Mouse (Mus musculus) intestine, embryonic 15.5 days (tissue): ENCODE results near the gene Gm2001. TPM values are rescaled to one million over a fixed set of nuclear protein-coding genes. Genes with fewer than 3 reads are reported as not detected.
"Not testable (repeated sequence)": the region's sequence is repeated elsewhere in the genome, so short reads cannot be mapped to it uniquely, and the experiment has no call there.

Experiments used
- ATAC-seq: fragments of 200-750 bp; cut with Nextera tagmentation; 2 replicates; pipeline ENCODE4 v1.8.0; 2017; ENCODE audit warnings: moderate TSS enrichment, moderate library complexity
- H3K27ac ChIP-seq: fragments of 300-500 bp; sonication (generic); 2 replicates; pipeline ENCODE4 v1.5.1; 2015; ENCODE audit warnings: mild to moderate bottlenecking, inconsistent platforms
- H3K27me3 ChIP-seq: fragments of 300-500 bp; sonication (generic); replicated peaks from 2 replicates; pipeline ENCODE4 v1.6.1; 2015; ENCODE audit warnings: inconsistent platforms
- H3K36me3 ChIP-seq: fragments of 300-500 bp; sonication (generic); 2 replicates; pipeline ENCODE4 v1.6.1; 2015; ENCODE audit warnings: inconsistent platforms
- H3K4me1 ChIP-seq: fragments of 300-500 bp; sonication (generic); replicated peaks from 2 replicates; pipeline ENCODE4 v1.6.1; 2015; ENCODE audit warnings: inconsistent platforms
- H3K4me2 ChIP-seq: fragments of 300-500 bp; sonication (generic); replicated peaks from 2 replicates; pipeline ENCODE4 v1.6.1; 2015; ENCODE audit warnings: mild to moderate bottlenecking, inconsistent platforms
- H3K4me3 ChIP-seq: fragments of 300-500 bp; sonication (generic); replicated peaks from 2 replicates; pipeline ENCODE4 v1.5.1; 2015; ENCODE audit warnings: inconsistent platforms
- H3K9ac ChIP-seq: fragments of 300-500 bp; sonication (generic); 2 replicates; pipeline ENCODE4 v1.6.1; 2015; ENCODE audit warnings: inconsistent platforms
- H3K9me3 ChIP-seq: fragments of 300-500 bp; sonication (generic); 2 replicates; pipeline ENCODE4 v1.6.1; 2016; ENCODE audit warnings: inconsistent platforms
- WGBS: fragments of 180-500 bp; shearing (Covaris S2); methylation state at CpG from one replicate; pipeline ENCODE4 v1.1.7; 2015; 5-methylcytosine and 5-hydroxymethylcytosine counted together
- polyA plus RNA-seq: library from polyadenylated mRNA; unstranded; fragments of >200 nt; fragmentation: Nextera tagmentation; extraction: Ambion mirVana; gene quantifications from 2 replicates; pipeline ENCODE4 v1.2.1, GENCODE M21; 2015

Gene Gm2001
- not detected in 2 replicates for polyA plus RNA-seq

- not testable (repeated sequence) for H3K4me1 ChIP-seq, H3K36me3 ChIP-seq, H3K27me3 ChIP-seq, H3K9me3 ChIP-seq, H3K9ac ChIP-seq, H3K27ac ChIP-seq, H3K4me2 ChIP-seq, ATAC-seq, H3K4me3 ChIP-seq
- WGBS: 74% methylated on average over 2 of the region's 2 CpGs
These were observed at the start of gene Gm2001 for GRCm38 (mm10) chr12:87842239-87842638. TSS of gene Gm2001 (minus strand) at chr12:87842339.

DNA sequence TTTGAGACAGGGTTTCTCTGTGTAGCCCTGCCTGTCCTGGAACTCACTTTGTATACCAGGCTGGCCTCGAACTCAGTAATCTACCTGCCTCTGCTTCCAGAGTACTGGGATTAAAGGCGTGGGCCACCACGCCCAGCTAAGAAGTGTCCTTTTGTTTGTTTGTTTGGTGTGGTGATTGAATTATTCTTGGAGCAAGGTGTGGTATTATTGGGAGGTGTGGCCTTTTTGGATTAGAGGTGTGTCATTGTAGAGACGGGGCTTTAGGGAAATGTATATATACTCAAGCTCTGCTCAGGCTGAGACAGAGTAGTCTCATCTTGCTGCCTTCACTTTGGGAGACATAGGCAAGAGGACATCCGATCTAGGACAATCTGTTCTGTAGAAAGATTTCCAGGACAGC lies 31.6 kb upstream of the Gm2001 start, which contains the start of gene Gm2016:
Gene Gm2016, plus strand, starts transcription at position 301 of the 400 bp plus-strand sequence.
- not testable (repeated sequence) for H3K36me3 ChIP-seq, H3K9me3 ChIP-seq, H3K4me3 ChIP-seq, H3K27ac ChIP-seq, H3K9ac ChIP-seq, ATAC-seq, H3K4me2 ChIP-seq, H3K4me1 ChIP-seq, H3K27me3 ChIP-seq
- WGBS: 79% methylated on average over 5 of the region's 5 CpGs

- H3K27me3 ChIP-seq, H3K4me2 ChIP-seq, H3K9me3 ChIP-seq, H3K36me3 ChIP-seq, ATAC-seq, H3K9ac ChIP-seq, H3K4me3 ChIP-seq, H3K4me1 ChIP-seq, H3K27ac ChIP-seq: not testable (repeated sequence)
- 83% methylated on average over 2 of the region's 2 CpGs for WGBS
These were observed 21.9 kb upstream of the Gm2001 start for GRCm38 (mm10) chr12:87864048-87864447.

DNA sequence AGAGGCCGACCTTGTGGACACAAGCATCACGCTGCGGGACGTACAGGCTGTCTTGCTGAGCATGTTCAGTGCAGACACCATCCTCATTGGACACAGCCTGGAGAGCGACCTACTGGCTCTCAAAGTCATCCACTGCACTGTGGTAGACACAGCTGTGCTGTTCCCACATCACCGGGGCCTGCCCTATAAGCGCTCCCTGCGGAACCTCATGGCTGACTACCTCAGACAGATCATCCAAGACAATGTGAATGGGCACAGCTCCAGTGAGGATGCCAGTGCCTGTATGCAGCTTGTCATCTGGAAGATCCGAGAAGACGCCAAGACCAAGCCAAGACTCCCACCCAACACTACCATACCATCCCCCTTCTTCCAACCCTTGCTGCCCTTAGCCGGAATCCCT lies 21.5 kb upstream of the Gm2001 start:
- ATAC-seq, H3K36me3 ChIP-seq, H3K9ac ChIP-seq, H3K9me3 ChIP-seq, H3K4me2 ChIP-seq, H3K4me3 ChIP-seq, H3K27ac ChIP-seq, H3K27me3 ChIP-seq, H3K4me1 ChIP-seq: not testable (repeated sequence)
- 95% methylated on average over 10 of the region's 11 CpGs for WGBS

DNA sequence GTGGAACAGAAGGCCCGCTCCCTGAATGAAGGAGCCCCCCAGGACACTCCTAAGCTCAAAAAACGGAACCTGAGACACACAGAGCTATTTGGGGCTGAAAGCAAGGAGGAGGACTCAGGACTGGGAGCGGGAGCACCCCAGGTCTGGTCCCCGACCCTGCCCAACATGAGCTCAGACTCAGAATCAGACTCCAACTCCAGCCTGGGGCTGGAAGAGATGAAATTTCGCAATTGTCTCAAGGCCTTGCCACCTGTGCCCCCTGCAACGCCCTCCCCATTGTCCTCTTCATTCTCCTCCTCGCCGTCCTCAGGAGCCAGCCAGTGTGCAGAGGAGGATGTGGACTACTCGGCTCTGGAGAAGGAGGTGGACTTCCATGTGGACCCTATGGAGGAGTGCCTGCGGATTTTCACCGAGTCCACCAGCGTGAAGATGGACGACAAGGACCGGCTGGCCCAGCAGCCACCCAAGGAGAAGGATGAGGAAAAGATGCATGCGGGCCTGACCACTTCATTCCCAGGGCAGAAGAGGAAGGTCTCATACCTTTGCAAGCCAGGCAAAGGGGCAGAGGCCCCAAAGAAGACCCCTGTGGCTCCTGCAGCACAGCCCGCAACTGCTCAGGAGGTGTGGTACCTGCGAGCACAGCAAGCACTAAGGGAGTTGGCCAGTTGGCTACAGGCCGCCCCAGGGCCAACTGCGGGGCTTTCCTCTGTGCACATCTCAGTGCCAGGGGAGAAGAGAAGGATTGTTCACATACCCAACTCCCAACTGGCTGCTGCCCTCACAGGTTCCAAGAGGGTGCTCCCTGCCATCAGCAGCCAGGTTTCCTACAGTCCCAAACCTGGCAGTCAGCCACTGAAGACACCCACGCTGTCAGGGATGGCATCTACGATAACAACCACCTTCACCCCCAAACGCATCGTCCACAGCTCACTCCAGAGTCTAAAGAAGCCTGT lies 19.9 kb upstream of the Gm2001 start:
- not testable (repeated sequence) for H3K4me3 ChIP-seq, ATAC-seq, H3K36me3 ChIP-seq, H3K9ac ChIP-seq, H3K27ac ChIP-seq, H3K4me2 ChIP-seq, H3K27me3 ChIP-seq, H3K4me1 ChIP-seq, H3K9me3 ChIP-seq
- WGBS: 84% methylated on average over 23 of the region's 23 CpGs

- not testable (repeated sequence) for H3K9ac ChIP-seq, ATAC-seq, H3K9me3 ChIP-seq, H3K36me3 ChIP-seq, H3K27ac ChIP-seq, H3K4me2 ChIP-seq, H3K27me3 ChIP-seq, H3K4me3 ChIP-seq, H3K4me1 ChIP-seq
- 81% methylated on average over 1 of the region's 1 CpGs for WGBS
These were observed 13.9 kb upstream of the Gm2001 start for GRCm38 (mm10) chr12:87856067-87856466.

DNA sequence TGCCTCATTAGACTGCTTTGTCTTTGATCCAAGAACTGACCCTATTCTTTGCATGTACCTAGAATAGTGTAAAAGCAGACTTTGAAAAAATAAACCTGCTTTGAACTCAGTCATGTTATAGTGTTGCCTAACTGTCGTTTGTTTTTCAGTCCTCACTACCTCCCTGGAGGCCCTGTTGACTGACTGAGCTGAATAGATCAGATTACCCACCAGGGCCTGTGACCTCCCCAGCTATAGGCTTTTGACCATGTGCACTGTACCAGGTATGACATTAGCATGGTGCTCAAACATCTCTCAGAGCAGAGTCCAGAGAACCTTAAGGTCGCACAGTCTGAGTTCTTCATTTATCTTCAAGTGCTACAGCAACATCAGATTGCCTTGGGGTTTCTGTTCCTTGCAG lies 8.5 kb upstream of the Gm2001 start:
- not testable (repeated sequence) for H3K9me3 ChIP-seq, H3K27ac ChIP-seq, H3K9ac ChIP-seq, H3K27me3 ChIP-seq, ATAC-seq, H3K36me3 ChIP-seq, H3K4me1 ChIP-seq, H3K4me3 ChIP-seq, H3K4me2 ChIP-seq
- WGBS: no CpG with 5 or more reads among the region's 2 CpGs

DNA sequence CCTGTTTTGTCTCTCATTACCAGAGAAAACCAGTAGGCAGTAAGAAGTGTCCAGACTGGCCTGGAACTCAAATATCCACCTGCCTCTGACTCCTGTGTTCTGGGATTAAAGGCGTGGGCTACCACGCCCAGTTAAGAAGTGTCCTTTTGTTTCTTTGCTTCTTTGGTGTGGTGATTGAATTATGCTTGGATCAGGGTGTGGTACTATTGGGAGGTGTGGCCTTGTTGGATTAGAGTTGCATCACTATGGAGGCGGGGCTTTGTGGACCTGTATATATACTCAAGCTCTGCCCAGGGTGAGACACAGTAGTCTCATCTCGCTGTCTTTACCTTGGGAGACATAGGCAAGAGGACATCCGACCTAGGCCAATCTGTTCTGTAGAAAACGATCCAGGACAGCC lies 25.9 kb downstream of the Gm2001 start, which contains the start of gene BB287469:
Gene BB287469, plus strand, starts transcription at position 301 of the 400 bp plus-strand sequence.
- WGBS: 82% methylated on average over 2 of the region's 6 CpGs
- H3K9ac ChIP-seq, H3K27me3 ChIP-seq, H3K4me2 ChIP-seq, H3K27ac ChIP-seq, H3K4me3 ChIP-seq, H3K36me3 ChIP-seq, ATAC-seq, H3K4me1 ChIP-seq, H3K9me3 ChIP-seq: not testable (repeated sequence)

- WGBS: 92% methylated on average over 5 of the region's 5 CpGs
- ATAC-seq, H3K27ac ChIP-seq: not testable (repeated sequence)
These were observed 44.2 kb downstream of the Gm2001 start for GRCm38 (mm10) chr12:87797971-87798370.

DNA sequence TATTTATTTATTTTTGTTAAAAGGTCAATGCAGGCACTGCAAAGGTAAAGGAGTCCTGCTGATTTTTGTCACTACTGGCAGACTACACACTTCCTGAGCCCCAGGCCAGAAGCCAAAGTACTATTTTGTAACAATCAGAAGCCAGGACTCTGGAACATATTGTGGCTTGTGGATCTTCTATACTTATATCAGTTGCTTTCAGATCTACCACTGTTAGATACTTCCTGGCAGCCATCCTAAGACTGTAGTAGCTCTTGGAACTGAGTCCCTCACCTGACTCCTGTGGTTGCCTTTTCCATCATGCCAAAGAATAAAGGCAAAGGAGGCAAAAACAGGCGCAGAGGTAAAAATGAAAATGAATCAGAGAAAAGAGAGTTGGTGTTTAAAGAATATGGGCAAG lies 46.9 kb downstream of the Gm2001 start, which contains the start of gene Gm21936:
Gene Gm21936, plus strand, starts transcription at position 301 of the 400 bp plus-strand sequence.
- H3K27ac ChIP-seq, H3K36me3 ChIP-seq, ATAC-seq, H3K9ac ChIP-seq, H3K4me2 ChIP-seq, H3K27me3 ChIP-seq, H3K4me3 ChIP-seq, H3K4me1 ChIP-seq, H3K9me3 ChIP-seq: not testable (repeated sequence)
- WGBS: 90% methylated on average over 1 of the region's 1 CpGs

More at GRCm38 (mm10) chr12:87797971-87798370, 44.2 kb downstream of the Gm2001 start:
- not testable (repeated sequence) for H3K4me3 ChIP-seq, H3K9me3 ChIP-seq, H3K4me2 ChIP-seq, H3K36me3 ChIP-seq, H3K27me3 ChIP-seq, H3K4me1 ChIP-seq, H3K9ac ChIP-seq
